Mouse (Mus musculus) right cerebral cortex, postnatal 4 days (tissue): ENCODE measurements around the gene Matn1.

ENCODE experiments used
- DNase-seq: peaks from one replicate; pipeline ENCODE4 v3.0.0-alpha.2; 2022

The Matn1 gene

DNA sequence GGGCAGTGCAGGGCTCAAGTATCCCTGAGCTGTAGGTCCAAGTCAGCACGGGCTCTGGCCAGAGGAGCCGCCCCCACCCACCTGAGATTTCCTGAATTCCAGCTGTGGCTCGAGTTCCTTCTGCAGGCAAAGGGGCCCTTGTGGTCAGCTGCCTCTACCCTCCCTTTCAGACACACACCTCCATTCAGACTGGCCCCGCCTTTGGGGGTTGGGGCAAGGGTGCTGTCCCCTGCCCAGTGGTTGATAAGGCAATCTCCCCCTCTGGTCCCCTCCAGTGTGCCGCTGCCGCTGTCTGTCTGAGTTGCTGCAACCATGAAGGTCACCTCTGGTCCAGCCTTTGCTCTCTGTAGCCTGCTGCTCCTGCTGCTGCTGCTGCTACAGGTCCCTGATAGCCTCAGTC, at the start of gene Matn1:
Gene Matn1, plus strand, starts transcription at position 274 of the 400 bp plus-strand sequence.
- DNase-seq = no peak

DNA sequence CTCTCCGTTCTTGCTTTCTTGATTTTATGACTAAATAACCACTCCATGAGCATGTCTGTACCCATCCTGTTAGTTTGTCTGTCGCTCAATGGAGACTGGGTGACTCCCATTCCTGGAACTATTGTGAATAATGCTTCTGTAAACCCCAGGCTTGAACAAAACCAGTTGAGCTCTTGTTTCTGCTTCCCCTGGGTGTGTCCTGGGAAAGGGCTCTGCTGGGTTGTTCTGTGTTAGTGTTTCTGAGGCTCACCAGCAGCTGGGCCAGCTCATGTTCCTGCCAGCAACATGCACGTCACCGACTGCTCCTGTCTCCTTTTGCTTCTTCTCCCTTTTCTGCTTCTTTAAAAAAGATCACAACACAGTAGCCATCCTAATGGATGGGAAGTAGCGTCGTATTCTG, 48.5 kb upstream of the Matn1 start:
- DNase-seq = no peak

DNA sequence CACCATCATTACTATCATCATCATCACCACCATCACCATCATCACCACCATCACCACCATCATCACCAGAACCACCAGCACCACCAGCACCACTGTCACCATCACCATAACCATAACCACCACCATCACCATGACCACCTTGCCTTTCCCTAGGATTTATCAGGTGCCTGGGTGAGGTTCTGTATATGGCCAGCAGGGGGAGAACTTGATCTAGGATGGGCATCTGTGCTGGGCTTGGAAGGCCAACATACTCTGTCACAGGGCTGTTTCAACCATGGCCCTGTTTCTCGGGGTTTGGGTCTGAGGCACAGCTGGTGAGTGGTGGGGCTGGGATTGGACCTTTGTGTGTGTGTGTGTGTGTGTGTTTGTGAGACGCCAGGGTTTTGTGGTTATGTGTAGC, 47.8 kb upstream of the Matn1 start:
- DNase-seq = peak; percentile 65

DNA sequence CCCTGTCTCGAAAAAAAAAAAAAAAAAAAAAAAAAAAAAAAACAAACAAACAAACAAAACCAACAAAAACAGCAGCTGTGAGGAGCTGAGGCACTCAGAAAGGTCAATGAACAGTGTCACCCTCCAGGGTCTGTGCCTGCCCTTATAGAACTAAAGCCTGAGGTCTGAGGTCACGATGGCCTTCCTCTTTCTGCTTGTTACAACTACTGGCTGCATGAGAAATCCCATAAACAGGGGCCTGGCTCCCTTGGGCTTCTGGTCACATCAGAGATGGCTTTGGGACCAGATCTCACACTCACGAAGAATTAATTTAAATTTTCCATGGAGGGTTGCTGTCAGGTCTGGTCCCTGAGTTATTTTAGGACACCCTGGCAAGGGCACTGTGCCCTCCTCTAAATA, 44.8 kb upstream of the Matn1 start:
- DNase-seq = no peak

DNA sequence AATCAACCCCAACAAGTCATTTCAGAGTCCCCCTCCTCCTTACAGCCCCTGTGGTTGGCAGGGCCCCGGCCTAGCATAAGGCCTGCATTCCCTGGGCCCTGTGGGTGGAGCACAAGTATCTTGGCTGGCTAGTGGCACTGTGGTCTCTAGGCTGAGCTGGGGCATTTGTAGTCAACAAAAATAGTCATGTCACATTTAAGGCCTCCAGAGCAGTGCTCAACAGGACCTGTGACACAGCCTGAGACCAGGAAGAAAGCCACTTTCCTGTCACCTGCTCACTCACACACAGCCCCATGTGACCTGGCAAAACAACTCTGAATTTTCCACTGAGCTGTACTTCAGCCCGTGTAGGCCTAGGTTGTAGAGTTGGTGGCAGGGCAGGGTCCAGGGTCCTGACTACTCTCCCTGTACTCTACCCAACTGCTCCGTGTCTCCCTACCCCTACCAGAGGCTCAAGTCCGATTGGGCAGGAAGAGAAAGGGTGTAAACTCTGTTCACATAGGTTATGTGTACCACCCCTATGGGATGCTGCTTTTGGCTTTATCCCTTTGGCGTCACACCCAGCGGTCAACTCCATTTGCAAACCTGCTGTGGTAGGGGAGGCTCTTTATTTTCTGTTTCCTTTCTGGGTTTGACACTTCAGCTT, 44.3 kb upstream of the Matn1 start:
- no peak for DNase-seq

DNA sequence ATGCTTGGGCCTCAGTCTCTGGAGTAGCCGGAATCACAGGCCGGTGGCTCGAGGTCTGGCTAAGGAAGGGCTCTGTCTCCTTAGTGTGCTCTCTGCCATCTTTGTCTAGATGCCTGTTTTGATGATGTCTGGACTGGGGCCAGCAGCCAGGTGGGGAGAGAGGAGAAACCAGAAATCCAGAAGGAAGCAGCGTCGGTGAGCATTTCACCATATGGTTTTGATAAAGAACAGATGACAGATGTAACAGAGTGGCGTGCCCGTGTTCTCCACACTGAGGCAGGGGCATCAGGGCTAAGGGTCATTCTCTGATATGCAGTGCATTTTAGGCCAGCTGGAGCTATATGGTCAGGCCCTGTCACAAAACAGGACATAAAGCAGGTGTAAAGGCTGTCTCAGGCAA, 43.4 kb upstream of the Matn1 start:
- no peak for DNase-seq

DNA sequence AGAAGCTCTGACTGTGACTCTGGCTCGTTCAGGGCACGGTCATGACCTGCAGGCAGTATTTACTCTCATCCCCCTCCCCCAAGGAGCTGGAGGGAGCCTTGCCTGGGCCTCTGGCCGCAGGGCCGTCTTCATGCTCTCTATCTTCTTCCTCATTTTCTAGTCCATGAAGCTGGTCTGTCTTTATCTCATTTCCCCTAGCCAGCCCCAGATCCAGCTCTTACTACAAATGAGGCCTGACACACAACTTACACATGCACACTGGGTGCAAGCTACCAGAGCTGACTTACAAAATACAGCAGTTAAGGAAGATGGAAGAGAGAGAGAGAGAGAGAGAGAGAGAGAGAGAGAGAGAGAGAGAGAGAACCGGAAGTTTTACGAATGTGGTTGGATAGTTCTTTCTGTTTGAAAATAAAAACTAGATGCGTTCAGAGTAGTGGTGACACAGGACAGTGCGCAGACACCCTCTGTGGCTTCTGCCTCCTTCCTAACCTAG, 41.9 kb upstream of the Matn1 start:
- no peak for DNase-seq

DNA sequence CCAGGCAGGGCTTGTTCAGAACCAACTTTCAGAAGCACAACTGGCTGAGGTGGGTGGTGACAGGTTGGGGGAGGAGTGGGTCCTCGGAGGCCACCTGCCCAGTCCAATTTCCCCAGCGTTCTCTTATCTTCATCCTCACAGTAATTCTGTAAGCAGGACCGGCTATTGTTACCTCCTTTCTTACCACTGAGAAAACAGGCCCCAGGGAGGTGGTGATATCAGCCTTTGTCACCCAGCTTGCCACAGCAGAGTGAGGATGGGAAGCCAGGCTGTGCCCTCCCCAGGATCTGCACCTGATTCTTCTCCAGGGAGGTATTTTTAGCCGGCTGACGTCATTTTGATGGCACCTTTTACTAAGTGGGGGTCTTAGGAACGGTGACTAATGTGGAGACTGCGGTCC, 39.2 kb upstream of the Matn1 start:
- no peak for DNase-seq

DNA sequence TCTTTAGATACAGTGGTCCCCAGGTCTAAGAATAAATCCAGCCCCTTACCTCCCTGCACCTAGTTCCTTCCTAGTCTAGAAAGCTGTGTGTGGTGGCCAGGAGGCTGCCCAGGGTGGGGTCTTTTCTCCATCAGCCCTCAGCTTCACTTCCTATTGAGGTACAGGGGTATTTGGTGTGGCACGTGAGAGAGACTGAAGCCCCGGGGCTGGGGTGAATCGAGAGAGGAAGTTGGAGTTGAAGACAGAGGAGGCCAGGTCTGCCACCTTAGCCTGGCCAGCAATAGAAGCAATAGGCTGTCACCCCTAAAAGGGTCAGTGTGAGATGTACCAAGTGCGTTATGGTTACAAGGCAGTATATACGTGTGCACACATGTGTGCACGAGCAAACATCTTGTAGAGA, 38.3 kb upstream of the Matn1 start:
- no peak for DNase-seq

DNA sequence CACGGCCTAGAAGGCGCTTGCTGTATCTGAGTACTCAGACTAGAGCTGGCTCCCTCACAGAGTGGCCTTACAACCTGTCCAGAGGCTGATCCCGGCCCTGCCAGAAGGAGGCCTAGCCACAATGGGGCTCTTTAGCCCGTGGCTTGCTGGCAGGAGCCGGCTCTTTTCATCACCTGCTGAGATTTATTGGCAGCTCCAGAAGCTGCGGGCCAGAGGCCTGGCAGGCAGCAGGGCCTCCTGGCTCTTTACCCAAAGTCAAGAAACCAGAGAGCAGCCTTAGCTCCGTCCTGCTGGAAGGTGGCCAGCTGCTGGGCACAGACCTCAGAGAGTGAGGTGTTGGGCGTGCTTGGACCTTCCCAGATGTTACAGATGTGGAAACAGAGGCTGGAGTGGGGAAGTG, 37.9 kb upstream of the Matn1 start:
- DNase-seq = peak; percentile 32

DNA sequence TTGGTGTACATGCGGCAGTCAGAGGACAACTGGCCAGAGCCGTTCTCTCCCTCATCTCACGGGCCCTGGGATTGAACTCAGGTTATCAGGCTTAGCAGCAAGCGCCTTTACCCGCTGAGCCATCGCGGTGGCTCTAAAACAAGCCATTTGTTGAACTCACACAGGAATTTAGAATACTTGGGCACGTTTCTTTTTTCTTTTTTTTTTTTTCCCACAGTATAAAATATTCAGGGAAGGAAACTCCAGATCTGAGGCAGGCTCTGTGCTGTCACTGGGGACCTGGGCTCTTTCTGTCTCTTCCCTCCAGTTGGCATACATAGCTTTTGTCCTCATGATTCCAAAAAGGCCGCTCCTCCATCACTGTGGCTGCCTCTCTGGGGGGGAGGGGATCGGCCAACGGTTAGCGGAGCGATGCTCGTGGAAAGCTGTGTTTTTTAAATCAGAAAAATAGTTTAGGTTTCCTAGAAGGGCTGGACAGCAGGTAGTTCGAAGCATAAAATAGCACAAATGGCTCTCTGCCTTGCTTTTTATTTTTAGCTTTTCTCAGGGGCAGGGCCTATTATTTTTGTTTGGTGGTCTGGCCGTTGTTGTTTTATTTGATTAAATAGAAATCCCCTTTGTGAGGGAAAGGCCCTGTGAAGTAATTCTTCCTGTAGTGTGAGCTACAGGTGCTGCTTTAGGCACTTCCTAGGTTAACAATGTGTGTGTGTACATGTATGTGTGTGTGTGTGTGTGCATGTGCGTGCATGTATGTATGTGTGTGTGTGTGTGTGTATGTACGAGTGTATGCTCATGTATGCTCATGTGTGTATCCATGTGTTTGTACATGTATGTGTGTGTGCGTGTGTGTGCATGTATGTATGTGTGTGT, 36.8 kb upstream of the Matn1 start:
- no peak for DNase-seq

DNA sequence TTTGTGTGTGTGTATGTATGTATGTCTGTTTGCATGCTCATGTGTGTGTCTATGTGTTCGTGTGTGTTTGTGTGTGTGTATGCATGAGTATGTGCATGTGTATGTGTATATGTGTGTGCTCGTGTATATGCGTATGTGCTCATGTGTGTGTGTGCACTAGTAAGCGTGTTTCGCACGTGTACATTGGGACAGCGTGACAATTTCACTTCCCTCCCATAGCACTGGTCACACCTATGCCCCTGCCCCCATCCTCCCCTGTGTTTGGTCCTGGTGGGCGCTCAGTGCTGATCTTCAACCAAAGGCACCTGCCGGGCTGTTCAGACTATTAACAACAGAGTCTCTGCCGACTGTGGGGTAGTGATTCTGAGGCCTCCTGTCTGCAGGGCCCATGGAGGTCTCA, 36.1 kb upstream of the Matn1 start:
- DNase-seq = no peak

DNA sequence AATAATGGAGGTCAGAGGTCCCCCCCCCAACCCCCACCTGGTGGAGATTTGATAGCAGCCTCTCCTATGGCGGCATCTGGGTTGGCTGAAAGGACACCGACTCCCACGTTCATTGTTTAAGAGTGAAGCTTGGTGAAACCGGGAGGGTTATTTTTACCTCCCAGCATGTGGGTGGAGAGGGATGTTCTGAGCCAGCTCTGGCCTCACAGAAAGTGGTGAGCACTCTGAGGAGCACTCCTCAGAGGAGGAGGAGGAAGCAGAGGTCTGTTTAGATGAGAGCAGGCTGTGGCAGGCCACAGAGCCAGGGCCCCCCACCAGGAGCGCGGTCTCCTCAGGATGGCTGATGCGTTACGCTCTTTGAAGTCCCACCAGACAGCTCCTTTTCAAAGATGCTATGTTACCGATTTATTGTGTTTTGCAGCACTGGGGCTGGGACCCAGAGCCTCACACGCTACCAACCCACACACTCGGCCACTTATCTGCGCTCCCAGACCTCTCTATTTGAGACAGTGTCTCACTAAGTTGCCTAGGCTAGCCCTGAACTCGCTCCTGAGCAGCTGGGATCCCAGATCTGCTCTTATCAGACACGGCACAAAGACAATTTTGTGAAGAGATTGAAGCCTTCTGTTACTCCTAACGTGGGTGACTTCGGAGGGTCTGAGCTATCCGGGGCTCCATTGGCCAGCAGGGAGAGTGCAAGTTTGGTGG, 34.9 kb upstream of the Matn1 start:
- no peak for DNase-seq

DNA sequence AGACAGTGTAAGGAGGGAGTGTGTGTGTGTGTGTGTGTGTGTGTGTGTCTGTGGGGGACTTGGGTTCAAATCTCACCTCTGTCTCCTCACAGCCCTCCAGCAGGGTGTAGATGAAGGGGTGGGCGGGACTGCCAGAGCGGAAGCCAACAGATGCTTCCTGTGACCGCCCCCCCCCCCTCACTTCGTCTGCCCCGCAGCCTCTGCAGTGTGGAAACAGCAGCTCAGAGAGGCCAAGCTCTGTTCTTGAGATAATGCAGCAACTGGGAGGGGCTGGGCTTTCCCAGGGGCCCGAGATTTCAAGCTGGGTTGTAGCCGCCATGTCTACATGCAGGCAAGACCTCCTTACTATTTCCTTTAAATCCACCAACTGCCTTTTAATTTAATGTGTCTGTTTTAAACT, 33.5 kb upstream of the Matn1 start:
- no peak for DNase-seq

DNA sequence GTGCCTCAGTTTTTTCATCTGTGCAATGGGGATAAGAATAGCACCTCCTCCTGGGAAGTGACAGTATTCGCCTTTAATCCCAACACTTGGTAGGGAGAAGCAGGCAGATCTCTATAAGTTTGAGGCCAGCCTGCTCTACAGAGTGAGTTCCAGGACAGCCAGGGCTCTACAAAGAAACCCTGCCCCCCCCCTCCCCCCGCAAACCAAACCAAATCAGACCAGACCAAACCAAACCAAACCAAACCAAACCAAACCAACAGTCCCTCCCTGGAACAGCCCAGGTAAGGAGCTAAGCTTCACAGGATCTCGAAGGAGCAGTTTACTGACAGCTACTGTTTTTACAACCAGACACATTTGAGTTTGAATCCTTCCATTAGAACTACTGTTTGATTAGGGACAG, 31.6 kb upstream of the Matn1 start:
- DNase-seq = no peak

DNA sequence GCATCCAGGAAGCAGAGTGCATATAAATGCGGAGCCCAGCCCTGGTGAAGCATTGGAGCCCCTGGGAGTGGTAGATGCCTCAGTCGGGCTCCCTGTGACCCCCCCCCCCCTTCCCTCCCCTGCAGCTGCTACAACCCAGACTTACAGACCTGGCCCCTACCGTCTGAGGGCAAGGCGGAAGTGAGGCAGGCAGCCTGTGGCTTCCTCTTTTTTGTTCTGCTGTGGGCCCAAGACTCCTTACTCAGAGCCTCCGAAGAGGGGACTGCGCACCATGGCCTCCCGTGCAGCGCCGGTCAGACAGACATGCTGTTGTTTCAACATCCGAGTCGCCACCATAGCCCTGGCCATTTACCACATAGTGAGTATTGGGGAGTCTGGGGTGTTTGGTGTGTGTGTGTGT, 31.1 kb upstream of the Matn1 start, which contains the start of gene Laptm5:
Gene Laptm5, plus strand, starts transcription at position 49 of the 400 bp plus-strand sequence.
- DNase-seq = no peak

DNA sequence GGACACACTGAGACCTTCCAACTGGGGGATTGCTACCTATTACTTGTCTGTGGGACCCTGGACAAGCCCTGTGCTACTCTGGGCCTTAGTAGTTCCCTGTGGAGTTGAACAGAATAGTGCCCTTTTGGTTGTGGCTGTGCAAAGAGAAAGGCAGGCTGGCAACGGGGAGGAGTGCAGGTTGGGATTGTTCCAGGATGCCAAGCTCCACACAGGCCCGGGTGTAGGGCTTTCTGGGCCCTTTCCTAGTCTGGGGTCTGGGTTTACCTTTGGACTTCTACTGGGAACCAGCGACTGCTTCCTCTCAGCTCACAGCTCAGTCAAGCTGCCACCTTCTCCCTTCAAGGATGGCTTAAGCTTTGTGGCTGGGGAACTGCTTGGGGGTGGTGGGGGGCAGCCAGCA, 30.7 kb upstream of the Matn1 start:
- DNase-seq = no peak

DNA sequence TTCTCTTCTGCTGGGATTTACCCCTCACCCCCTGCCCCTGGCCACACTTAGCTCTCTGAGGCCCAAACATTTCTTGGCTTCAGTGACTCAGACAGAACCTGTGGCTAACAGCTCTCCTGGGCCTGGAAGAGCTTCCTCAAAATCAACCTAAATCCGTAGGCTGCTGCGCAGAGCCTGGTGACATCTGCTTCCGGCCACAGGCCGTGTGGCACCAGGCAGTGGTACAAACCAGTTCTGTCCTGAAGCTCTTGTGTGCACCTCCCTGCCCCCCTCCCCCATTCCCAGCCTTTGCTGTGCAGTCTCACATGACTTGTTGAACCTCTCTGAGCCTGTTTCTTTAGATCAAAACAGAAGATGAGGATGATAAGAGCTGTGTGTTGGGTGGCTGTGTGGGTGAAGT, 30.2 kb upstream of the Matn1 start:
- no peak for DNase-seq

DNA sequence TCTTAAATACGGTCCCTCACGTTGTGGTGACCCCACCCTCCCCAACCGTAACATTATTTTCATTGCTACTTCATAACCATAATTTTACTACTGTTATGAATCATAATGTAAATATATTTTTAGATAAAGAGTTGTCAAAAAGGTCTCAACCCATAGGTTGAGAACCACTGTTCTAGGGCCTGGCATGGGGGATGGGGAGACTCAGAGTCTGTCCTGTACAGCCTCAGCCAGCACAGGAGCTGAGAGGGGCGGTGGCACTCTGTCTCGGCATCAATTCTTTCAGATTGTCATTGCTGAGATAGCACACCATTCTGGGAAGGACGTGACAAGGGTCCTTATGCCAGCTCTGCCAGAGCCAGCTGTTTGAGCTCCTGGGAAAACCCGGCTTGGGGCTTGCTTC, 29.7 kb upstream of the Matn1 start:
- DNase-seq = no peak

DNA sequence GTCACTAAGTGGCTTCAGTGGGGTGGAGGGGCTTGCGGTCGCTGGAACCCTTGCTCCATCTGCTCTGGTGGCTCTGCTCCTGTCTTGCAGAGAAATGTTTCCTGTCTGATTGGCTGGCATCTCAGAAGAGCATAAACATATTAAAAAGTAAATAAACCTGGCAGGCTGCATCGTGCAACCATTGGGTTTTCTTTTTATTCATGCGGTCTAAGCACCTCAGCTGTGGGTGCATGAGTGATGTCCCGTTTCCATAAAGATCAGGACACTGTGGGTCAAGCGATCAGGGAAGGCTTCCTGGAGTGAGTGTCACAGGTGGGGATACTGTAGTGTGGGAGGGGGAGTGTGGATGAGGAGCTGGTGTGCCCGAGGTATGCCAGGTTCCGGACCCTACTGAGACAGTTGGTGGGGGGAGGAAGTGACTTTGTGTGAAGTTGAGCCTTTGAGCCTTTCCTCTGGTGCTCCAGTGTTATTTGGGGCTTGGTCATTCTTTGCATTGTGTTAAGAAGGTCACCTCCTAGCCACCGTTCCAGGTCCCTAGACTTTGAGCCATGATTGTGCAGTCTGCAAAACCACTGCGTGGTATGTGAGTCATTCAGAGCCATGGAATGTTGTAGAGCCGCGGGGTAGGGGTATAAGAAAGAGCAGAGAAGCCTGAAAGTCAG, 29.0 kb upstream of the Matn1 start:
- DNase-seq = no peak

DNA sequence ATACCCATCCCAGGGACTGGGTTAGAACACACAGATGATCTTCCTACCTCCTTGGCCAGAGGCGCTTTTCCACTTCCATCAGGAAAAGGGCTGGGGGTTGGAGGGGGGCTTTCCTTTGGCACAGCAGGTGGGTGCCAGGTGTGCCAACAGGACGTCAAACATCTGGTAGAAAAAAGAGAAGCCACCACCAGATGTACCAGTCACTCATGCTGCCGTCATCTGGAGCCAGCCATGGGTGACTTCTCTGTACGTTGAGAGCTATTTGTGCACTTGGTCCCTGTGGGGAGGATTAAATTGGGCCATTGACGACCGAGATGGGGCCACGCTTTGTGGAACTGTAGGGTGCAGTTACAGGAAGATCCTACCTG, 28.5 kb upstream of the Matn1 start:
- no peak for DNase-seq

DNA sequence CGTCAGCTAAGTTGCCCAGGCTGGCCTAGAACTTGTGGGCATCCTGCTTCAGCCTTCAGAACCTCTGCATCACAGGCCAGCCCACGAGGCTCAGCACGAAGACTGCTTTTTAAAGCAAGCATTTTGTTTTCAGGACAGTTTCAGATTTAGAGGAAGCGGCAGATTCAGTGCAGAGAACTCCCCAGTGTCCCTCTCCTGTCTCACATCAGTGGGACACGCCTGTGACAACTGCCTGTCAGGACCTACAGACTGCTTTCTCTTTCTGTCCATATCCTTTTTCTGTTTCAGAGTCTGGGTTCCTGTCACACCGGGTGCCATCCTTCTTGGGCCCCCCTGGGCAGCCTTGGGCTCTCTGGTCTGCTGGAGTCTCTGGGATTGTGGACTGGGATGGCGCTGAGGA, 27.5 kb upstream of the Matn1 start:
- no peak for DNase-seq

DNA sequence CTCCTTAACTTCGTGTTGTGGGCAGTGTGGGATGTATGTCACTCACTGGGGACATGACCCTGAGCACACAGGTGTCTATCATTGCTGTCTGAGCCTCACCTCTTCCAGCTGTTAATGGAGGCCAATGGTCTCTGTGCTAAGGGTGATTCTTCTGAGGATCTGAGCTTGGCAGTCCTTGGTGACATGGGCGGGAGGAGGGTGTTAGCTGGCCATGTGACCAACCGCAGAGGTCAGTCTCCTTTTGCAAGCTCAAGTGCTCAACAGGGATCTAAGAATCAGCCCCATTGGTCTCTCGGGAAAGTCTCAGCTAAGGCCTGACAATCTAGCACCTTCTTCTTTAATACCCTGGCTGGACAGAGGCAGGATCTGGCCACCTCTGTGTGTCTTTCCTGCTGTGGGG, 26.6 kb upstream of the Matn1 start:
- DNase-seq = no peak
